Mouse (Mus musculus) embryonic facial prominence, embryonic 13.5 days (tissue): ENCODE measurements around the gene Pofut2. TPM values are rescaled to one million over a fixed set of nuclear protein-coding genes. Genes with fewer than 3 reads are reported as not detected.

Experiments
- ATAC-seq: fragments of 200-750 bp; cut with Nextera tagmentation; 2 replicates; pipeline ENCODE4 v1.8.0; 2017; ENCODE audit warnings: low read depth; ENCODE audit not compliant: insufficient number of reproducible peaks, insufficient read depth, low FRiP score, low TSS enrichment
- H3K27ac ChIP-seq: fragments of 300-500 bp; sonication (generic); 2 replicates; pipeline ENCODE4 v1.5.1; 2015; ENCODE audit warnings: moderate library complexity, mild to moderate bottlenecking, inconsistent platforms
- H3K27me3 ChIP-seq: fragments of 300-500 bp; sonication (generic); 2 replicates; pipeline ENCODE4 v1.6.1; 2015; ENCODE audit warnings: mild to moderate bottlenecking, inconsistent platforms
- H3K36me3 ChIP-seq: fragments of 300-500 bp; sonication (generic); 2 replicates; pipeline ENCODE4 v1.6.1; 2015; ENCODE audit warnings: mild to moderate bottlenecking, inconsistent platforms
- H3K4me1 ChIP-seq: fragments of 300-500 bp; sonication (generic); 2 replicates; pipeline ENCODE4 v1.6.1; 2015; ENCODE audit warnings: inconsistent platforms
- H3K4me2 ChIP-seq: fragments of 300-500 bp; sonication (generic); 2 replicates; pipeline ENCODE4 v1.6.1; 2015; ENCODE audit warnings: moderate library complexity, mild to moderate bottlenecking, inconsistent platforms
- H3K4me3 ChIP-seq: fragments of 300-500 bp; sonication (generic); 2 replicates; pipeline ENCODE4 v1.5.1; 2015; ENCODE audit warnings: mild to moderate bottlenecking, inconsistent platforms
- H3K9ac ChIP-seq: fragments of 300-500 bp; sonication (generic); 2 replicates; pipeline ENCODE4 v1.6.1; 2015; ENCODE audit warnings: mild to moderate bottlenecking, inconsistent platforms
- H3K9me3 ChIP-seq: fragments of 300-500 bp; sonication (generic); 2 replicates; pipeline ENCODE4 v1.6.1; 2016; ENCODE audit warnings: inconsistent platforms
- WGBS: fragments of 180-500 bp; shearing (Covaris S2); methylation state at CpG from one replicate; pipeline ENCODE4 v1.1.7; 2015; ENCODE audit warnings: mixed read lengths; 5-methylcytosine and 5-hydroxymethylcytosine counted together
- polyA plus RNA-seq: library from polyadenylated mRNA; unstranded; fragments of >200 nt; fragmentation: Nextera tagmentation; extraction: Ambion mirVana; gene quantifications from 2 replicates; pipeline ENCODE4 v1.2.1, GENCODE M21; 2015

The Pofut2 gene
- polyA plus RNA-seq, 1 experiment from 2014 or later: 134 TPM

GRCm38 (mm10) chr10:77219411-77220025, 39.5 kb upstream of the Pofut2 start:
- no peaks in the 10 kb centered on the region for H3K9me3 ChIP-seq
- H3K27me3 ChIP-seq: no peaks in the 10 kb centered on the region
- no peak for ATAC-seq
- H3K27ac ChIP-seq: no peak overlapping the region
- no peak overlapping the region for H3K4me3 ChIP-seq
- WGBS: 75% methylated on average over 12 of the region's 12 CpGs
- no peak overlapping the region for H3K9ac ChIP-seq
- no peaks in the 10 kb centered on the region for H3K36me3 ChIP-seq
- no peak overlapping the region for H3K4me2 ChIP-seq
- H3K4me1 ChIP-seq: peaks cover 13% of the 10 kb centered on the region

DNA sequence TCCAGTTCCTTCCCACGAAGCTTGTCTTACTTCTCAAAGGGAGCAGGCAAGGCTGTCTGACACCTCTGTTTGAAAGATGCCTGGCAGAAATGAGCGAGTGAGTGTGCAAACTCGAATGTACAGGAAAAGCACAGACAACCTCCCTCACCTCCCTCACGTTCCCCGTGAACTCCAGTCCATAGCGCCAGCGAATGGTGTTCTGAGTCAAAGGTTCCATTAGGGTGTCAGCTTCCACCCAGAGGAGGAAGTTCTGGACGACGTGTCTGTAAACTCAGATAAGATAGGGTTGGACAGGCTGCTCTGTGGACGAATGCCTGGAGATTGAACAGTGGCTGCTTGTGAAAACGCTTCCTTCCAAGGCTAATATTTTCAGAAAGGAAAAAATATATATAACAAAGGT, 37.9 kb upstream of the Pofut2 start:
- no peak overlapping the region for H3K4me3 ChIP-seq
- no peaks in the 10 kb centered on the region for H3K4me1 ChIP-seq
- no peak for ATAC-seq
- H3K4me2 ChIP-seq: no peak overlapping the region
- no peaks in the 10 kb centered on the region for H3K27me3 ChIP-seq
- H3K9me3 ChIP-seq: no peaks in the 10 kb centered on the region
- WGBS: 59% methylated on average over 11 of the region's 11 CpGs
- no peaks in the 10 kb centered on the region for H3K36me3 ChIP-seq
- no peak overlapping the region for H3K9ac ChIP-seq
- no peak overlapping the region for H3K27ac ChIP-seq

GRCm38 (mm10) chr10:77222963-77223552, 36.0 kb upstream of the Pofut2 start:
- no peak for ATAC-seq
- H3K27me3 ChIP-seq: no peaks in the 10 kb centered on the region

GRCm38 (mm10) chr10:77224390-77224789, 34.6 kb upstream of the Pofut2 start:
- no peak for ATAC-seq
- Histone ChIP-seq H3K27me3 (no peaks in the 10 kb centered on the region), H3K9ac (no peak overlapping the region), H3K36me3 (no peaks in the 10 kb centered on the region), H3K4me2 (no peak overlapping the region), H3K4me3 (no peak overlapping the region), H3K4me1 (no peaks in the 10 kb centered on the region), H3K9me3 (no peaks in the 10 kb centered on the region), H3K27ac (no peak overlapping the region)
- 79% methylated on average over 4 of the region's 4 CpGs for WGBS

More at GRCm38 (mm10) chr10:77222963-77223552, 36.0 kb upstream of the Pofut2 start:
- H3K4me2 ChIP-seq: no peak overlapping the region
- no peaks in the 10 kb centered on the region for H3K36me3 ChIP-seq
- WGBS: 86% methylated on average over 11 of the region's 11 CpGs
- H3K9ac ChIP-seq: no peak overlapping the region
- H3K4me3 ChIP-seq: no peak overlapping the region
- no peaks in the 10 kb centered on the region for H3K4me1 ChIP-seq
- H3K9me3 ChIP-seq: no peaks in the 10 kb centered on the region
- no peak overlapping the region for H3K27ac ChIP-seq

GRCm38 (mm10) chr10:77225414-77225813, 33.6 kb upstream of the Pofut2 start:
- H3K9me3 ChIP-seq: no peaks in the 10 kb centered on the region
- H3K4me1 ChIP-seq: no peaks in the 10 kb centered on the region; the same call in none of the 2 replicates
- H3K9ac ChIP-seq: no peak overlapping the region
- H3K27me3 ChIP-seq: no peaks in the 10 kb centered on the region
- no peak for ATAC-seq
- H3K27ac ChIP-seq: no peak overlapping the region
- 58% methylated on average over 9 of the region's 9 CpGs for WGBS
- H3K4me3 ChIP-seq: no peak overlapping the region
- H3K4me2 ChIP-seq: no peak overlapping the region
- H3K36me3 ChIP-seq: no peaks in the 10 kb centered on the region

GRCm38 (mm10) chr10:77225995-77226688, 32.9 kb upstream of the Pofut2 start:
- H3K4me2 ChIP-seq: no peak overlapping the region
- no peaks in the 10 kb centered on the region; the same call in none of the 2 replicates for H3K4me1 ChIP-seq
- WGBS: 88% methylated on average over 8 of the region's 8 CpGs
- no peaks in the 10 kb centered on the region for H3K27me3 ChIP-seq
- no peak overlapping the region for H3K4me3 ChIP-seq
- H3K36me3 ChIP-seq: no peaks in the 10 kb centered on the region
- H3K9me3 ChIP-seq: no peaks in the 10 kb centered on the region
- H3K27ac ChIP-seq: no peak overlapping the region
- ATAC-seq: no peak
- H3K9ac ChIP-seq: no peak overlapping the region

- Histone ChIP-seq H3K9ac (no peak overlapping the region), H3K27me3 (no peaks in the 10 kb centered on the region), H3K4me3 (no peak overlapping the region), H3K27ac (no peak overlapping the region), H3K36me3 (no peaks in the 10 kb centered on the region), H3K4me1 (no peaks in the 10 kb centered on the region; the same call in none of the 2 replicates), H3K4me2 (no peak overlapping the region), H3K9me3 (no peaks in the 10 kb centered on the region)
- 56% methylated on average over 8 of the region's 8 CpGs for WGBS
- ATAC-seq: no peak
Measured at GRCm38 (mm10) chr10:77226691-77227367, 32.2 kb upstream of the Pofut2 start.

DNA sequence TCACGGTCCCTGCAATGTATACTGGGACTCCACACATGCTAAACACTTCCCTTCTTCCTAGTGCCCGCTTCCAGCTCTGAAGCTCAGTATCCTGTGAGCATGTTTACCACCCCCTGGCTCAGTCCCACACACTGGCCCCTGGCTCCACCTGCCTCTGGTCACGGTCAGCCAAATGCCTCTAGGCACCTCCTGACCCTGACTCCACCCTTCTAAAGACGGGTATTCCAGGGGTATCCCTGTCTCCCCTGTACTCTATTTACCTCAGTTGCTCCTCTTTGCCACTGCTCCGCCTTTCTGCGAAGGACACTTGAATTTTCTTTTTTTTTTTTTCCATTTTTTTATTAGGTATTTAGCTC, 31.7 kb upstream of the Pofut2 start:
- H3K4me2 ChIP-seq: no peak overlapping the region
- H3K9me3 ChIP-seq: no peaks in the 10 kb centered on the region
- H3K36me3 ChIP-seq: no peaks in the 10 kb centered on the region
- H3K27ac ChIP-seq: no peak overlapping the region
- no peak overlapping the region for H3K9ac ChIP-seq
- no peaks in the 10 kb centered on the region; the same call in none of the 2 replicates for H3K4me1 ChIP-seq
- 82% methylated on average over 6 of the region's 6 CpGs for WGBS
- no peak overlapping the region for H3K4me3 ChIP-seq
- no peaks in the 10 kb centered on the region for H3K27me3 ChIP-seq
- no peak for ATAC-seq

DNA sequence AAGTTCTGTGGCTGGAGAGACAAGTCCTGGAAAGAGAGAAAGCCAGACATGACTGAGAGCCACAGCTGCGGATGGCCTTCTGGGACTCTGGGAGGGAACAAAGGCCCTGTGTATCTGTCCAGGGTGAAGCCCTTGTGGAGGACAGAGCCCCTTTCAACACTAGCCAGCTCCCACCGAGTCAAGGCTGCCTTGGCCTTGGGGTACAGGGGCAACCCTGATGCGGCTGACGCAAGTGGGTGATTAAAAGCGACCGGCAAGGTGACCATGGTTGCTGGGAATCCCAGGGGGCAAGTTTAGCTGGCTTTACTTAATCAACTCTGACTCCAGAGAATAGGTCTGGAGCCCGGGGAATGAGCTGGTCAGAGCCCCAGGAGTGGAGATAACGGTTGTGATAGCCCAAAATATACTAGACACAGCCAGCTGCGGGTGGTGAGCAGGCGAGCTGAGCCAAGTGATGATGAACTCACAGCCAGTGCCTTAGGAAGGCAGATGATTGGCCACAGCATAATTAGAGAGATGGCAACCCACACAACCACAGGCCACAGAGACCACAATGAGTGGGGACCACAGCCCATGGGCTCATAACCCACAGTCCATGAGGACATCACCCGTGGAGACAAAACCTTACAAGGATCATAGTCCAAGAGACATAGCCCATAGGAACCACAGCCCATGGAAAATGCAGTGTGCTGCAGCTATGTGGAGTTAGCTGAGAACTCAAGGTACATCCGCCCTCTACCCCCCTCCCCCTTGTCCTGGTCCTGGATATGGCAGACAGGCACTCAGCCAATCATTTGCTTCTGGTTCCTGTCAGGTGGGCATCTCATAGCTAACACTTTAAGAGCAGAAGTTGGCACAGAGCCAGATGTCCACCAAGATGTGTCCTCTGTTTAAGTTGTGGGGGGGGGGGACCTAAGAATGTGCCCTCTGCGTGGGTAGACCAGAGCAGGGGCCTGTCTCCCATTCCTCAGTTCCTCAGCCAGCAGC, 29.1 kb upstream of the Pofut2 start:
- H3K9me3 ChIP-seq: no peaks in the 10 kb centered on the region
- 47% methylated on average over 13 of the region's 13 CpGs for WGBS
- H3K4me1 ChIP-seq: no peaks in the 10 kb centered on the region; the same call in none of the 2 replicates
- H3K9ac ChIP-seq: no peak overlapping the region
- ATAC-seq: no peak
- no peak overlapping the region for H3K27ac ChIP-seq
- H3K4me3 ChIP-seq: no peak overlapping the region
- no peak overlapping the region for H3K4me2 ChIP-seq
- no peaks in the 10 kb centered on the region for H3K36me3 ChIP-seq
- H3K27me3 ChIP-seq: no peaks in the 10 kb centered on the region

DNA sequence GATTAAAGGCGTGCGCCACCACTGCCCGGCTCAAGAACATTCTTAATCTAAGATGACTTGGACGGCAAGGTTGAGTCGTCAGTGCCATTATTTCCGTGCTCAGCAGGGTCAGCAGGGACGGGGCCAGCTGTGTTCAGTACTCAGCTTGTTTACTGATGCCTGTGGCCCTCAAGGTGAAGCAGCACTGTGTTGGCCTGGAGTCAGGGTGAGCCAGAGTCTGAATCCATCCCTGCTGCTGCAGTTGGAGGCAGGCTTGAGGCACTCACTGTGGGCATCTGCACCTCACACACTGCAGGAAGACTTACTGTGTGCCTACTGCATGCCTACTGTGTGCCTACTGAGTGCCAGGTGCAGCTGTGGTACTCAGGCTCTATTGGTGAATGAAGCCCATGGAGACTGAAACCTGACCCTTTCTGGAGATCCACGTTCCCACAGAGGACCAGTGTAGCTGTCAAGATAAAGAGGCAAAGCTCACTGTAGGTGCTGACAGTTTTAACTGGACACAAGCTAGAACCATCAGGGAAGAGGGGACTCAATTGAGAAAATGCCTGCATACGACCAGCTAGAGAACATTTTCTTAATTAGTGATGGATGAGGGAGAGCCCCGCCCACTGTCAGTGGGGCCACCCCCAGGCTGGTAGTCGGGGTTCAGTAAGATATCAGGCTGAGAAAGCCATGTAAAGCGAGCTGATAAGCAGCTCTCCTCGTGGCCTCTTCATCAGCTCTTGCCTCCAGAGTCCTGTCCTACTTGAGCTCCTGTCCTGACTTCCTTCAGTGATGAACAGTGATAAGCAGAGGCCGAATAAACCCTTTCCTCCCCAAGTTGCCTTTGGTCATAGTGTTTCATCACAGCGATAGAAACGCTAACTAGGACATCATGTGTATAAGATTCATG, 26.9 kb upstream of the Pofut2 start:
- H3K9ac ChIP-seq: no peak overlapping the region
- no peaks in the 10 kb centered on the region for H3K36me3 ChIP-seq
- H3K9me3 ChIP-seq: no peaks in the 10 kb centered on the region
- WGBS: 70% methylated on average over 16 of the region's 16 CpGs
- H3K27me3 ChIP-seq: no peaks in the 10 kb centered on the region
- no peak overlapping the region for H3K4me2 ChIP-seq
- no peak overlapping the region for H3K27ac ChIP-seq
- H3K4me3 ChIP-seq: no peak overlapping the region
- ATAC-seq: no peak
- no peaks in the 10 kb centered on the region; the same call in none of the 2 replicates for H3K4me1 ChIP-seq
